Mouse (Mus musculus): ENCODE measurements around the gene Casd1.
"Not testable (repeated sequence)": the region's sequence is repeated elsewhere in the genome, so short reads cannot be mapped to it uniquely, and the experiment has no call there.

Gene Casd1

GRCm38 (mm10) chr6:4612431-4612830 lies 11.8 kb downstream of the Casd1 start:
- no peak for DNase-seq (ENCODE audit: low read depth)

DNA sequence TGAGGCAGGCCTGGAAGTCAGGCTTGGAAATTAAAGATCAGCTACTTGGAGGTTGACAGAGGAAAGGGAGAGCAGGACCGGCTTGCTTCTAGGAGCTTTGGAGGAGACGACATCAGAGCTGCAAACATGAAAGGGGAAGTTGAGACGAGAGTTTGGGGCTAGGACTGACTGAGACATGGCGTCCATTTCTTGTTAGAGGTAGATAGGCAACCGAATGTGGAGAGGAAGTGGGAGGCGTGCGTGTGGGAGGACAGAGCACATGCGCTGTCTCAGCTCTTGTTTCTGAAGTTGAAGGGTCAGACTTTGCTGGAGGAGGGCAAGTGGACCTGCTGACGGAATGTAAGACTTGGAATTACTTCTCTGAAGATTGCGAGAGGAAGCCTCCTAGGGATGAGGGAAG lies 17.3 kb downstream of the Casd1 start:
- DNase-seq (ENCODE audit: low read depth) = no peak

DNA sequence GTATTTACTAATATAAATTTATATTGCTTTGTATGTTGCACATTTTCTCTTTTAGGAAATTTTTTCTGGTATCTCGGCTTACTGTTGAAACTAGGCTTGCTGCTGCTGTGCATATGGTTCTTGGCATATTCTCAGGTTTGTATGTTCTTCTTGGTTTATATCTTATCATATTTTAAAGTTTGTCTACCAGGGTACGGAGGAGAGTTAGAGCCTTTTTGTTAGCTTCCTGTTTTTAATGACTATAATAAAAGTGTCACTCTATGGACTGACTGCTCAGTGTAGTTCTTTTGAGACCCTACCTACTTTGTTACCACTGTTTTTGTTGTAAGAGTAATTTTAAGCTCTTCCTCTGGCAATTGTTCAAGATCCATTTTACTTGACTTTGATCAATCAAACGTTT lies 30.8 kb downstream of the Casd1 start:
- DNase-seq (ENCODE audit: low read depth) = no peak

DNA sequence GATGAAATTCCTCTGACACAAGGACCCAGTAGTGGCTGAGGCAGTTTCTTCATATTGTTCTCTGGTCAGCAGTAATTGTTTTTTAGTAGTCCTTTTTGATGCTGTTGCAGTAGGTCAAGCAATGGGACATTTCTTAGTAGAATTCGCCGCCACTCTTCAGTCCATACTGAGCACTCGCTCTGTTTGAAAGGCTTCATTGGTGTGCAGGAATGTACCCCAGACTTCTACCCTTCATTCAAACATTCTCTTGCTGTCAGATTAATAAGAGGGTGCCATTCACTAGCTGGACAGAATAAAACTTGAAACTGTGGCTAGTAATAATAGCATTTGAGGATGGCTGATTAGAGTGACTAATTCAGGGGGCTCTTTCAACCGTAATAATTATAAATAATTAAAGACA lies 32.5 kb downstream of the Casd1 start:
- no peak for DNase-seq (ENCODE audit: low read depth)

DNA sequence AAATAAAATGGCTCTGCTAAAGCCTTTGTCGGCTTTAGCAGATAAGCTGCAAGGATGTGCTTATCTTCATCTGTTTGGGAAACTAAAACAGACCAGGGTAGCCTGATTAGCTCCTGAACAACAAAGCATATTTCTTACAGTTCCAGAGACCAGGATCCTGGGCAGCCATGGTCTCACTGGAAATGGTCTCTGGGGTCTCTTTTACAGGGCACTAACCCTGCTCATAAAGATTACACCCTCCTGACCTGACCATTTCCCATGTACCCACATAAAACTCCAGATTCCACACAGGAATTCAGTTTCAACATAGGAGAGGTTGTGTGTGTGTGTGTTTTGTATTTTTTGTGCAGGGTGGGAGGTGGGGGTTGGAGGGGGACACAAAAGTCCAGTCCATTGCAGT lies 34.2 kb downstream of the Casd1 start:
- DNase-seq (ENCODE audit: low read depth) = no peak

GRCm38 (mm10) chr6:4642068-4642467 lies 41.4 kb downstream of the Casd1 start:
- DNase-seq (ENCODE audit: low read depth) = no peak

- DNase-seq (ENCODE audit: low read depth) = no peak
These were observed 46.7 kb downstream of the Casd1 start for GRCm38 (mm10) chr6:4647351-4647750.

DNA sequence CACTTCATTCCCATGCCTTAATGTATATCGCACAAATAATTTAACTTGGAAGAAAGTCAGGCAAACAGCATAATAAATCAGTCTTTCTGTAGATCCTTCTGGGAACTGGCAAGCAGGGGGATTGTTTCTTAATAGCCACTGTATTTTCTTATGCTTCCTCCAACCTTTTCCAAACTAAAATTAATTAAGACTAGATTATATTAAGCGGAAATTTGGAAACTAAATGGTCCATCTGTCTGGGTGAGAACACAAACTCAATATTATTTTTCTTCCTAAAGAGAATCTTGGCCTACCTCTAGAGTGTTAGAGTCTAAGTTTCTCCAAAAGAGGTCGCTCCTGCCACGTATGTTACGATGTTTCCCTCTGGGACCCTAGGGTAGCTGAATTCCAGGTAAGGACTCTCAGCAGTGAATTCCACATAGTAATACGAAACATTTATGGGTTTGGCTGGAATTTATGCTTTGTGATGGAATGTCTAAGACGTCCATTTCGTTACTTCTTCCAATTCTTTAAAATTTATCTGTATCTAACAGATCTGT lies 52.0 kb downstream of the Casd1 start:
- DNase-seq (ENCODE audit: low read depth) = no peak

GRCm38 (mm10) chr6:4653741-4654140 lies 53.1 kb downstream of the Casd1 start:
- not testable (repeated sequence) for DNase-seq (ENCODE audit: low read depth)

DNA sequence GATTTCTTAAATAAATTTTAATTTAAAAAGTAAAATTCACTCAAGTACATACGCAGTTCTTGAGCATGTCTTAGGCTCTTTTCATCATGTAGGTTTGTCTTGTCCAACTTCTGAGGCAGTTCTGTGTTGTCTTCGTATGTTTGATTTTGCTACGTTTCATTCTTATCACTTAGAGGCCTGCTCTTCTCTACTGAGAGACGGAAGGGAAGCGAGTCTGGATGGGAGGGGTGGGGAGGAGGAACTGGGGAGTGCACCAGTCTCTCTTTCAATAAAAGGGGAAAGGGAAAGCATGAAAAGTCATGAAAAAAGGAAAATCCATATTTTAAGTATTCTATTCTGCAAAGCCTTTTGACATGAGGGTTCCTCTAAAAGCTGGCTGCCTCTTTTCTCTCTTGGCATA lies 54.8 kb downstream of the Casd1 start:
- no peak for DNase-seq (ENCODE audit: low read depth)

DNA sequence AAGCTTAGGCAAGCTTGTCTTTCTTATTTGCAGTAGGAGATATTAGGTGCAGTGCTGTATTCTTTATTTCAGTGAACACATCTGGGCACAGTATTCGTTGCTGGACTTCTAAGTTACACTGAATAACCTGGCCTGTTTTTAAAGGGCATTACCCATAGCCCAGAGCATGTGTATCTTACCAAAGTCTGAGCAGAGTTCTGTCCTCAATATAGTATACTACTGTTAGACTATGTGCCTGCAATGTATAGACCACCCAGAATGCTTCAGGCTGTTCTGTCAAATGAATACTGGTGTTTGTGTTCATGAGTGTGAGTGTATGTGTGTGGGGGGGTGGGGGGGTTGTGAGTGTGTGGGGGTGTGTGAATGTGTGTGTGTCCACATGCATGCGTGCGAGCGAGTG lies 55.3 kb downstream of the Casd1 start:
- no peak for DNase-seq (ENCODE audit: low read depth)

GRCm38 (mm10) chr6:4658861-4659260 lies 58.2 kb downstream of the Casd1 start:
- no peak for DNase-seq (ENCODE audit: low read depth)

GRCm38 (mm10) chr6:4663516-4663915 lies 62.9 kb downstream of the Casd1 start:
- no peak for DNase-seq (ENCODE audit: low read depth)

DNA sequence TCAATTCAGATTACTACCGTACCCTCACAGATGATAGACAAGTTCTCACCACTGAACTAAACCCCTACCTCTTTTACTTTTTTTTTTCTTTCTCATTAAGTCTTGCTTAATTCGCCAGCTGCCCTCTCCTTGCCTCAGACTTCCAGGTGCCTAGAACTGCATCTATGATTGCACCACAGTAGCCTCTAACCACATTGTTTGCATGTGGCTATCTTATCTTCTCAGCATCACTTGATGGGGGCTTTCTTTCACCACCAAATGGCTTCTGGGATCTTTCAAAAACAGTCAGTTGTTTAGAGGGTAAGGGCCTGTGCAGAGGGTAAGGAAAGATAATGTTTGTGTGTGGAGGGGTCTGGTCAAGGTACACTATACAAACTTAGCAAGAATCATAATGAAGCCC lies 63.7 kb downstream of the Casd1 start:
- DNase-seq (ENCODE audit: low read depth) = peak; percentile 16

DNA sequence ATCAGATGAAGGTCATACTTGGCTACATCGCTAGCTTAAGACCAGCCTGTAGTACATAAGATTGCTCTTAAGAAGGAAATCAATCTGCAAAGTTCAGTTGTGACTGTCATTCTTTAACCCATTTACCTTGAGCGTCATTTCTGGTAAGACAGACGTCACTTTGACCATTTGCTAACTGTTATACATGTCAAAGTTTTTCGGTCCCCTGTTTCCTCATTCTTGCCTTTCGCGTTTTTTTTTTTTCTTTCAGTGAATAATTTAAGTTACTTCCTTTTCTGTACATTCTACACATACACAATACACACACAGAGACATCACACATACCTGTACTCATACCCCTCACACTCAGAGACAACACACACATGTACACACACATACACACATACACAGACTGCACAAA lies 64.5 kb downstream of the Casd1 start:
- DNase-seq (ENCODE audit: low read depth) = no peak

DNA sequence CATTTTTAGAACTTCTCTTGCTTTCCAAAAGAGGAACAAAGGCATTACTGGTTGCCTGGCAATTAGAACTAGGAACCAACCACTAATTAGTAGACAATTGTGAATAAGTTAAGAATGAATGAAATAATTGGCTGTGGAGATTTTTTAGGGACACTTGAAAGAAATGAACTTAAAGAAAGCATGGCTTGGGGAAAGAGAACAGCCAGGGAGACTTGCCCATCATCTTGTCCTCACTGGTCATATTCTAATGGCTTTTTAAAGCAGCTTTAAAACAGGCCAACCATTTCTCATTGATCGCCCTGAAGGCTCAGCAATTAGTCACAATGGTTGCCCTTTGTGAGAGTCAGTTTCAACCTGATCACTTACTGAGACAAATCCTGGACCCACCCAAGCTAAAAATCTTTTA lies 76.7 kb downstream of the Casd1 start:
- DNase-seq (ENCODE audit: low read depth) = no peak

- DNase-seq (ENCODE audit: low read depth) = no peak
These were observed 79.3 kb downstream of the Casd1 start for GRCm38 (mm10) chr6:4679981-4680380.

DNA sequence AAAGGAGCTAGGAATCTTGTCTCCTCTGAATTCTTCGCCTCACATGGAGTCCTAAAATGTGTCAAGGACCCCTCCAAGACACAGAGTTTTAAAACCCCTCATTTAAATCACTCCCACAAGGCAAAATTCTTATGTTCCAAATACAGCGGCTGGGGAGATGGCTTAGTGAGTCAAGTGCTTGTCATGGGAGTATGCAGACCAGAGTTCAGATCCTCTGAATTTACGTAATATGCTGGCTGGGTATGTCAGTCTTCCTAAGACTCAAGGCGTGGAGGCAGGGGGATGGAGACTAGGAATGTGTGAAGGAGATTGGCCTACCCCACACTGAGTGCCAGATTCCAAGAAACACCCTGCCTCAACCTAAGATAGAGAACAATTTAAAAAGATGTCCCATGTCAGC lies 79.9 kb downstream of the Casd1 start:
- DNase-seq (ENCODE audit: low read depth) = no peak

DNA sequence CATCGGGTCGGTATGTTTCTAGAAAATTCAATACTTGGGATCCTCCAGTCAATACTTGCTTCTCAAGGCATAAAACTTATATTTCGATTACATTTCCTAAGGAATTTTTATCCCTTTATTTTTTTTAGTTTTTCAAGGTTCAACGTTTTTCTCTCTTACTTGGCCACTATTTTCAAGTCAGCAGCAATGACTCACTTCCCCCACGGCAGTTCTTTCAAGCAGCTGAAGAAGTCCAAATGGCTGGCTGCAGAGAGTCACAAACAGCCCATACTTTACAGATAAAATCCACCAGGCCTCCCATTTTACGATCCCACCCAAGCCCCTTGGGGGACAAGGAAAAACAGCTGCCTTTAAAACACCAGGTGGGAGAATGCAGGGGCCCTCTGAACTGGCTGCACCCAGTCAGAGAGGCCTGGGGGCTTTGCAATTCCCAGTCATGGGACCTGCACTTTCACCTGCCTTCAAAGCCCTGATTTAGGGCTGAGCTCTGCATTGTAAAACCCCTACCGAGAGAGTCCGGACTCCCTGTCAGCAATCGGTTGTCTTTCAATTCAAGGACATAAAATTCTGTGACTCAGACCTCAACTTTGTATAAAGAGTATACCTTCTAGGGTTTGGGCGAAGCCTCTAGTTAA lies 84.2 kb downstream of the Casd1 start:
- DNase-seq (ENCODE audit: low read depth) = no peak

- DNase-seq (ENCODE audit: low read depth) = no peak
These were observed 89.8 kb downstream of the Casd1 start for GRCm38 (mm10) chr6:4690438-4690837.

All from c-Kit-positive CD71-negative TER-119-negative erythroid progenitor cells, embryonic 14.5 days (primary cell).